Mouse (Mus musculus) retina, postnatal 7 days (tissue): ENCODE results near the gene Spp2.
"Not testable (repeated sequence)": the region's sequence is repeated elsewhere in the genome, so short reads cannot be mapped to it uniquely, and the experiment has no call there.

Source experiments
- DNase-seq: peaks from one replicate; pipeline ENCODE4 v3.0.0-alpha.2; 2012; ENCODE audit warnings: low read depth, low spot score

Spp2 gene

GRCm38 (mm10) chr1:88433096-88433883 lies 26.5 kb downstream of the Spp2 start:
- no peak for DNase-seq

DNA sequence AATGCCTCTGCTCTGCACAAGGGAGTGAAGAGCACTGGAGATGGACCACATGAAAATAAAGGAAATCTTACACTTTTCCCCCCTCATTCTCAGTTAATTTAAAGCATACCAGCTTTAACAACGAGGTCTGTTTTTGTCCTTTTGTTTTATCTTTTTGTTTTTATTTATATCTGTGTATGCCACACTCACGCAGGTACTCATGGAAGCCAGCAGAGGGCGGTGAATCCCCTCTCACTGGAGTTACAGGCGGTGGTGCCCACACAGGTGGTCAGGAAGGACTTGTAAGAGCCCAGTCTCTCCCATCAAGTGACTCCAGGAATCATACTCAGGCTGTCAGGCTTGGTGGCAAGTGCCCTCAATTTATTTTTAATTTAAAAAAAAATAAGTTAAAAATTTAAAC lies 27.3 kb downstream of the Spp2 start:
- DNase-seq = no peak

DNA sequence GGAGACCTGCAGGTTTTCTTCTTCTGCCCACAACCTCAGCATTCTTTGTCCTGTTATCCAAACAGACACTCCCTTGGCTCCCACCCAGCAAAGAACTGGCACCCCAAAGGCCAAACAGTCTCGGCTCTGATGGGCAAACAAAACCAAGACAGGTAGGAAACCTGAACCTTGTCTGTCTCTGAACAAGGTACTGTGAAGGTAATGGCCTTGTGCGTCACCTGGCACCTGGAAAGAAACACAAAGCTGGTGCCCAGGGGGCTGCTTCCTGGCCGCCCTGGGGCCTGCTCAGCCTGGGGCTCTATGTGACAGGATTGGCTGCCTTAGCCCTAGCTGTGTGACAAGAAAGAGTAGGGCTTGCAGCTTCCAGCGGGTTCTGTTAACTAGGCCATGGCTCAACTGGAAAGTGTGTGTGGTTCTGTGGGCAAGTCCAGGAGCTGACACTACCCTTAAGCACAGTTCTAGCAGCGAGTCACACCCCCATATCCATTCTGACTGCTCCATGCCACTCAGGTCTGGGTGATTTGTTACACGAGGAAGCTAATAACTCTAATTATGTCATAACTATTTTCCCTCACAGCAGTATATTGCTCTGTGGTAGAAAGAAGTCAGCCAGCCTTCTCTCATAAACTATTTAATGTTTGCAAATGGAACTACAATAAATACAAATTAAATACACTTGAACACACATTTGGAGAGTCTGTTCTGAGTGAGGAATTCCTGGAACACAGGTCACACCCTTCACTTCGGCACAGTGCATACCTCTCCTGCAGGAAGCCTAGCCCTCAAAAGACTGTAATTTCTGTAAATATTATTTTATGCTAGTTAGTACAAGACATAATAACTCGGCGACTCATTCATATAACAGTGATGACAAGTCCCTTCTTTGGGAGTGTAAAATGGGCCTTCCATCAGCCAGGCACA lies 30.7 kb downstream of the Spp2 start:
- no peak for DNase-seq

GRCm38 (mm10) chr1:88443383-88443782 lies 36.6 kb downstream of the Spp2 start:
- no peak for DNase-seq

DNA sequence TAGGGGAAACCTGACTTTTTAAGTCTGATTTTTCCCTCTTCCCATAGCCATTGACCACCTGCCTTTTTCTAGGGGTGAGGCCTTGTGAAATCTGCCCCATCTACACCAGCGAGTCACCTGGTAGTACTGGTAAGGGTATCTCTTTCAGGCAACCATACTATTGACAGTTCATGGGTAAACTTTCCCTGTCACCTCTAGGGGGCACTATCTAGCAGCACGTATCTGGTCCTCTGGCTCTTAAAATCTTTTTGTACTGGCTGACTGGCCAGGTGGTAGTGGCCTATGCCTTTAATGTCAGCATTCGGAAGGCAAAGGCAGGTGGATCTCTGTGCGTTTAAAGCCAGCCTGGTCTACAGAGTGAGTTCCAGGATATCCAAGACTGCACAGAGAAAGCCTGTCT lies 38.6 kb downstream of the Spp2 start:
- no peak for DNase-seq

DNA sequence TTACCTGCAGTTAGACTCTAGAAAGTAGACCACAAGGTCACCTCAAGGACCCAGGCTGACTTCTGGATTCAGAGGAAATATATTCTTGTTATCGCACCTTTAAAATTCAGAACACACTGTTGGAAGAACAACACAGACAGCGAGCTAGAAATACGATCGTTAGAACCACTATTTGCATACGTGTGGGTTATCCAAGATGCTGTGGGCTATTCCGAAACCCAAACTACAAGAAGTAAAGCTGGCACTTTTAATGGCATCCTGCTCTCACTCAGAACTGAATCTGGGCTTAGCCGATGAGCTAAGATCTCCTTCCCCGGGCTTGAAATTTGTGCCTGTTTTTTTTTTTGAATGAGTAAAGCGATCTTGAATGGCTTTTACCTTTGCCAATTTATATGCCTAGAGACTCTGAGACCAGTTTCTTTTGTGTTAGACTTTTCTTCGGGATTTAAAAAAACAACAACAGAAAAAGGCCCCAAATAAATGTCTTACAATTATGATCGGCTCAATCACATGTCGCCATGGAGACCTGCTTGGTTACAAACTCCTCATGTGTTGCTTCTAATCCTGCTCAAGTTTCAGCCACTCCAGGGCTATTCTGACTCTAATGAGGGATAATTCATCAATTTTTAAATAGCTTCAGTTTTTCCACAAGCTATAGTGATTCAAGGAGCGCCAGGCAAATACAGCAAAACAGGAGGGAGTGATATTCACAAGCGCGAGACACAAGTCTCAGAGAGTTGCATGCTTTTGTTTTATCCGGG lies 39.7 kb downstream of the Spp2 start:
- no peak for DNase-seq

DNA sequence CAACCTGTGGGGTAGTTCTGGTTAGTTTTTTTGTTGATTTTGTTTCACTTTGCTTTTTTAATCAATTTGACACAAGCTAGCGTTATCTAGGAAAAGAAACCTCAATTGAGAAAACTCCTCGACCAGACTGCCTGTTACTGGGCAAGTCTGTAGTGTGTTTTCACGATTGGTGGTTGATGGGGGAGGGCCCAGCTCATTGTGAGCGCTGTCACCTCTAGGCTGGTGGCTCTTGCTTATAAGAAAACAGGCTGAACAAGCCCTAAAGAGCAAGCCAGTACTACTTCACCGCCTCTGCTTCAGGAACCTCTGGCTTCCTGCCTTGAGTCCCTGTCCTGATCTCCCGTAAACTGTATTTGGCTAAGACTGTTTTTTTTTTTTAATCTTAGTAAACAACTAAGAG lies 40.7 kb downstream of the Spp2 start:
- DNase-seq = no peak

GRCm38 (mm10) chr1:88448094-88448493 lies 41.3 kb downstream of the Spp2 start:
- DNase-seq = not testable (repeated sequence)

DNA sequence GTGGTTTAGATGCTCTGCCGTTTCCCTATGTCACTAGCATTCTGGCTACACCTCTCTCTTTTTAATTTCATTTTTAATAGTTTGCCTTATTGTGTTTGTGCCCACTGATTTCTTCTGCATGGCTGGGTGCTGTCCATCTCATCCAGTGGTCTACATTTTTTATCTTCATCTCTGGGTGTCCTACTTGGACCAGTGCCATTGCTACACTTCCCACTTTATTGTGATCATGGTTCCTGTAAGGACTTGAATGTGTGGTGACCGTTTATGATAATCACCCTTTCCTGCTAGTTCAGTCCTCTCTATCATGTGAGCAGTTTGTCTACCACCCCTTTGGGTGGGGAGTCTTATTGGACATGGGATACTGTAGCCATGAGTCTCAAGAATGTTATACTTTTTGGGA lies 43.0 kb downstream of the Spp2 start:
- DNase-seq = no peak

DNA sequence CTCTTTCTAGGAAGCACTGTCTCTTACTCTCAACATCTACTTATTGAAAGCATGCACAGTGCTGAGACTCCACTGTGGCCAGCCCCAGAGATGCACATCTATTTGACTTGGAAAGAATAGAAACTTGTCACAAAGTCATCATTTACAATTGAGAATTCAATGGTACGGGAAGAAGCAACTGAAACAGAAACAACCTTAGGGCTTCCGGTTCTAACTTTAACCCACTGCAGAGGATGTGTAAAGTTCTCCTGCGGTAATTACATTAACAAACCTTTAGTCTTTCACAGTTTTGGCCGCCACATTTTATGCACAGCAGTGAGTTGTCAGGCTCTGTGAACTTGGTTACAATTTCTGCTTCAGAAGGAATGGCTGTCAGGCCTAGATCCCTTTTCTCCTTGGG lies 43.9 kb downstream of the Spp2 start:
- no peak for DNase-seq

DNA sequence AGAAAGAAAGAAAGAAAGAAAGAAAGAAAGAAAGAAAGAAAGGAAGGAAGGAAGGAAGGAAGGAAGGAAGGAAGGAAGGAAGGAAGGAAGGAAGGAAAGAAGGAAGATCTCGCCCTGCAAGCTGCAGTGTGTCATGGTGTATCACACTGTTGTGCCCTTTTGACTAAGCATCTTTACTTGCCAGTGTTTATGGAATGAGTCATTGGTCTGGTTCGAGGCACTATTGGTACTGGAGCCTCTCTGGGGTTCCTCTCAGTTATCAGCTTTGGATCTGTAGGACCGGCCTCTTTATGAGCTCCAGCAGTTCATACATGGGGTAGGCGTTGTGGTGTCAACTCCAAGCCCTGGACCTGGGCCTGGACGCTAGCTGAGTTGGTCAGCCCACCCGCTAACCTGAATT lies 45.4 kb downstream of the Spp2 start:
- DNase-seq = no peak

DNA sequence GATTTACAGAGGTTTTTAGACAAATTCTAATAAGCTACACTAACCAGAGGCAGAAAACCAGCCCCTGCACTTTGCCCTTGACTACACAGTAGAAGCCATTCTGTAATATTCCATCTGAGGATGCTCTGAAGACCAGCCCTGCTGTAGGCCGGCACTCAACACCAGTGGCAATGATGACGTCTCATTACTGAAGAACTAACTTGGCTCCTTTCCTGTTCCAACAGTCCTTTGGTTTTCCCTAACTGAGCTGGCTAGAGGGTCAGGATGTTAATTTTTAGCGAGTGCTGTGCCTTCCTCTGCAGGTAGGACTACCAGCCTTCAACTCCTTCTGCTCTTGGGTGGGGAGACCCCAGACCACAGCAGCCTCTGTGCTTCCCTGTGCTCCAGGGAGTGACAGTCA lies 47.9 kb downstream of the Spp2 start:
- no peak for DNase-seq

DNA sequence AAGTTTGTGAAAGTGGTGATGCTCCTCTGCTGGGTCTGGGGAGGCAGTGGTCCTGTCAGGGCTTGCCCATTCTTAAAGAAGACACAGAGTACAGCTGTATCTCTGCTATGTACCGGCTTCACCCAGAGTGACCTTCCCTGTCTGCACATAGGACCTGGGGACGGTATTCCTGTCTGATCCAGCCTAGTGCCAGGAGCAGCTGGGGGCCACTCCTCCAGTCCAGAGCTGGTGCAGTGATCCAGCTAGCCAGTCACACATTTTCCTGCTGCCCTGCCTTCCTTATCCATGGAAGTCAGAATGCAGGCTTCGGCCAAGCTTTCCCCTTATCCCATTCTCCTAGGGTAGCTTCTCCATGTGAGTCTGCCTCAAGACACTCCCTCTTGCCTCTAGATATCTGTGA lies 49.0 kb downstream of the Spp2 start:
- DNase-seq = no peak

DNA sequence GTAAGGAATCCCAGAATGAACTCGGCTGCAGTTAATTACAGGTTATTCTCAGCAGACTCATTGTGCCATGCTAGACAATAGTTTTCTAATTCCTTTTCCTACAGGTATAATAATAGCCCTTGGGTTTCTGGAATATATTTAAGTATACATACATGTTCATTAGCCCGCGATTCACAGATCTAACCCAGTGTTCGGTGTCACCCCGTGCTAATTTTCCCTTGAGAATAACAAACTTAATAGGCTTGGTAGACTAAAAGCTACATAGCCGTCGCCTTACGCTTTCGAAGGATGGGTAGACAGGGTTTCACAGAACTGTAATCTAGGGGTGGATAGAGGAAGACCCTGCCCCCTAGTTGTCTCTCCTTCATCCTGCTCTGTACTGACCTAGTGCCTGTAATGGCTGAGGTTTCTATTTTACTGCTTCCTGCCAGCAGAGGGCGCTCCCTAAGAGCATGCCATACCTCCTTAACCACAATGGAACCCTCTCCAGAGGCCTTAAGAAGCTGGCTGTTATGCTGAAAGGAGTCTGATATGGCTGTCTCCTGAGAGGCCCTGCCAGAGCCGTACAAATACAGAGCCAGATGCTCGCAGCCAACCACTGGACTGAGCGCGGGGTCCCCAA lies 49.8 kb downstream of the Spp2 start:
- peak; percentile 28 for DNase-seq

- no peak for DNase-seq
These were observed 52.4 kb downstream of the Spp2 start for GRCm38 (mm10) chr1:88459196-88459595.

DNA sequence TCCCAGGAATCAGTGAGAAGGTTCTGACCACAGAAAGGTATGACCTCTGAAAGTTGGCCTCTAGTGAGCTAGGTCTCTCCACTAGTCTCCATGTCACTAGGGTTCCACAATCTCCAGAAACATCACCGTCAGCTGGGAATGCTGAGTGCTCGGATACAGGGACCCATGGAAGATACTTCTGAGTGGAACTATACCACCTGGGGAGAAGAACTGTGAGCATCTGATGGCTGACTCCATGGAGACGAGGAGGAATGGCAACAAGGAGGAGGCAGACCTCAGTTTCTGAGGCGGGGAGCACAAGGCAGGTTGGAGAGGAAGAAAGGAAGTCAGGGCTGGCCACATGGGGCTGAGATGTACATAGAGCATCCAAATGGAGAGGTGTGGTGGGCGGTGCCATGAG lies 52.9 kb downstream of the Spp2 start:
- no peak for DNase-seq

- DNase-seq = no peak
These were observed 54.3 kb downstream of the Spp2 start for GRCm38 (mm10) chr1:88461096-88461495.

DNA sequence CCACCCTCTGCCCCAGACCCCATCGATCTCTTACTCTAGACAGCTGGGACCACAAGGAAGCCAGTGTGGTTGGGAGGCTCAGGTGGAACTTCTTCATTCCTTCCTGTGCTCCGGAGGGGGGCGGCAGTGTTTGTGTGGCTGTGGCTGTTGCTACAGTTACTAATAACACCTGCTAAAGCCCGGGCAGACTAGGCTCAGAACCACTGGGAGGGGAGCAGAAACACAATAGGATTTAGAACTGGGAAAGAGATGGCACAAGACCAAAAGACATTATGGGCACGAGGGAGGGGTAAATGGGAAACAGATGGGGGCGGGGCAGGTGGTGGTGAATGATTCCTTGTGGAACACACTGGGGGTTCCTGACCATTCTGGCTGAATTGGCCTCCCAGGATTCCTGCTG lies 55.7 kb downstream of the Spp2 start:
- no peak for DNase-seq

- DNase-seq = no peak
These were observed 56.5 kb downstream of the Spp2 start for GRCm38 (mm10) chr1:88463241-88463640.

GRCm38 (mm10) chr1:88464109-88464905 lies 57.5 kb downstream of the Spp2 start:
- no peak for DNase-seq

- no peak for DNase-seq
These were observed 59.0 kb downstream of the Spp2 start for GRCm38 (mm10) chr1:88465722-88466121.
